Mouse (Mus musculus): ENCODE data around the gene Tomm40.
A peak's percentile ranks its signal among the peaks of the same experiment; 100 is the strongest.

Tomm40 gene

GRCm38 (mm10) chr7:19686521-19686920 lies 28.7 kb downstream of the Tomm40 start:
- DNase-seq: no peak

GRCm38 (mm10) chr7:19685374-19685773 lies 29.9 kb downstream of the Tomm40 start:
- DNase-seq: no peak

GRCm38 (mm10) chr7:19683771-19684201 lies 31.5 kb downstream of the Tomm40 start:
- no peak for DNase-seq

- no peak for DNase-seq
Measured at GRCm38 (mm10) chr7:19682979-19683378, 32.3 kb downstream of the Tomm40 start.

- DNase-seq: no peak
Measured at GRCm38 (mm10) chr7:19681202-19681694, 34.0 kb downstream of the Tomm40 start, which contains the start of the genes Gm44805 and Apoc4. Gene Gm44805 (minus strand): TSS chr7:19681423. Gene Apoc4 (minus strand): TSS chr7:19681479.

GRCm38 (mm10) chr7:19680702-19681101 lies 34.5 kb downstream of the Tomm40 start:
- no peak for DNase-seq

- DNase-seq: no peak
Measured at GRCm38 (mm10) chr7:19678901-19679300, 36.3 kb downstream of the Tomm40 start.

DNA sequence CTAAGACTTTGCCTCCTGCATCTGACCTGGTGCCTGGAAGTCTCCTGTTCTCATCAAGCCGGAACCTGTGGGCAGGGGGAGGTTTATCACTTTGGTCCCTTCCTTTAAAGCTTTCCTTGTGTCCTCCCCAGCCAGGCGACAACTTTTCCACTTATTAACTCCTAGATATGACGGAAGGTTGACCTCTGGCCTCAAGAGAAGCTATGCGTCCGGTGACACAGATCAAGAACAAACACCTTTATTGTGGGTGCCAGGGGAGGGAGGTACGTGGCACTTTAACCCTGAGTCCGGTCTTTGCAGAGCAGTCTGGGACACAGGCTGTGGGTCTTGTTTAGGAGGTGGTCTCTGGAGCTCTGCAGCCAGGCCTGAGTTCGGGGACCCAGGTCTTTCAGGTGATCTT lies 37.4 kb downstream of the Tomm40 start, which contains the start of gene Apoc2:
Apoc2 (minus strand) TSS at position 70 of the 400 bp plus-strand sequence.
- no peak for DNase-seq

DNA sequence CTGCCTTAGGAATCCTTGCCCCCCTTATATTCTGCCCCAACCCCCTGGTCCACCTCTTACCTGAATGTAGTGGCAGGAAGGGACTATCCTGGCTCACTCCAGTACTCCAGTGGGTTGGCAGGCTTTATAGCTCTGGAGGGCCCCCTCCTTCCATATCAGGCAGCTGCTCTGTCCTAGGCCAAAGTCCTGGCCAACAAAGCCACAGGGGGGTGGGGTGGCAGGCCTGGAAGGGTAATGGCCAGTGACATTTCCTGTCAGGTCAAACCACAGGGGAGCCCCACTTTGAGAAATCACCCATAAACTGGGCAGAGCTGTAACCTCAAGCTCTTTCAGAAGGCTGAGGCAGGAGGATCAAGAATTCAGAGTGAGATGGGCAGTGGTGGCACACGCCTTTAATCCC lies 38.6 kb downstream of the Tomm40 start:
- no peak for DNase-seq

DNA sequence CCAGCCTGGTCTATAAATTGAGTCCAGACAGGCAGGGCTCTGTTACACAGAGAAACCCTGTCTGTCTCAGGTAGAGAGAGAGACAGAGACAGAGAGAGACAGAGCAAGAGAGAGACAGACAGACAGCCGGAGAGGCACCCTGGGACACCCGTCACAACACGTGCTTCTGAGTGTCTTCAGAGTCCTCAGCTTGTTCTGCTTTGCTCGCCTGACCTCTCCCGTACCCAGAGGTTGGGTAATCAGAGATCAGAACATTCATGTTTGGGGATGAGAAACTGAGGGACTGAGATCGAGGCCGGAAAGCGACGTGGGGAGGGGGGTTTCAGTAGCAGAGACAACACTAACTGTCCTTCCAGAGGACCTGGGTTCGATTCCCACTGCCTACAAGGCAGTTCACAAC lies 39.4 kb downstream of the Tomm40 start:
- DNase-seq: no peak

GRCm38 (mm10) chr7:19673083-19673699 lies 42.0 kb downstream of the Tomm40 start:
- DNase-seq: no peak

- DNase-seq: no peak
Measured at GRCm38 (mm10) chr7:19671511-19671910, 43.7 kb downstream of the Tomm40 start.

- peak; percentile 93 to 96 for DNase-seq
Measured at GRCm38 (mm10) chr7:19668947-19669721, 46.1 kb downstream of the Tomm40 start.

DNA sequence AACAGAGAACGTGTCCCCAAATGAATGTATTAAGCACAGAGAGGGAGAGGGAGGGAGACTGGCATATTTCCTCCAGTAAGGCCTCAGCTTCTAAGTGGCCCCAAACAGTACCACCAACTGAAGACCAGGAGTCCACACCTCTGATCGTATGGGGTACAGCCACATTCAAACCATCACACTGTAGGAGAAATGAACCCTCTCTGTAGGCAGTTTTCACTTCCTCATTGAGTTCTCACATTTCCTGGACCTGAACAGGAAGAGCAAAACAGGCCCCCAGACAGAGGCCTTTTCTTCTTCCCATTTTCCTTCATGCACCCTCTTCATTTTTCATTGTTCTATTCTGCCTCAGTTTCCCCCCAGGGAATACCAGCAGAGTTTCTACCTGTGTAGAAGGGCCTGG lies 47.8 kb downstream of the Tomm40 start:
- no peak for DNase-seq

- no peak for DNase-seq
Measured at GRCm38 (mm10) chr7:19666750-19667149, 48.5 kb downstream of the Tomm40 start.

DNA sequence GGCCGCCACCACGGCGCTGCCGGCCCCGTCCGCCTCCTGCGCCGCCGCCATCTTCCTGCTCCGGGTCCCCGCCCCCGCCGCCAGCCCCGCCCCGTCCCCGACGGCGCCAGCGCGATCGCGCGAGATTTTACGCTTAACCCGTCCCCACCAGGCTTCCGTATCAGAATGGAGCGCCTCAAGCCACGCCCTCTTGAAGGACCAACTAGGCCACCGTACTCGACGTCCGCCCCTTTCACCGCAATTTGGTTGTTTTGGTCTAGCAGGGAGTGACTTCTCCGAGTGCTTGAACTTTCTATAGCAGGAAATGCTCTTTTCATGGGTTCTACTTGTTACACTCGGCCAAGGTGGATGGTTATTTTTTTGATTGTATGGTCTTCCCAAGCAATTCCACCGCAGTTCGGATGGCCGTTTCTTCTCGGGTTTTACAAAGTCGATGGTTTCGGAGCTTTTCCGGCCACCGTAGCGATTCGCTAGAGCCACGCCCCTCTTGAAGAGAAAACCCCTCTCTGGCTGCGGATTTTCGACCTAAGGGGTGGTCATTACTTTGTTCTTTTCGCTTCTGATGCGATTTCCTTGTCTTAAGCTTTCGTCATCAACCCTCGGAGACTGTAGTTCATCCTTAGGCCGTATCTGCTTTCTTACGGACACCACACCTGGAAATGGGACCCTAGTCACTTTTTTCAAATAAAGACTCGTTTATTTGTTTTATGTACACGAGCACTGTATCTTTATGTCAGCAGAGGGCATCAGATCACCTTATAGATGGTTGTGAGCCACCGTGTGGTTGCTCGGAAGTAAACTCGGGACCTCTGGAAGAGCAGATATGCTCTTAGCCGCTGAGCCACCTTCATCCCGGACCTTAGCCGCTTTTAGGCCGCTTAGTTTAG lies 50.0 kb downstream of the Tomm40 start, which contains the start of gene Clptm1:
Clptm1 (minus strand) TSS at position 79 of the 887 bp plus-strand sequence.
- peak; percentile 98 to 99 for DNase-seq

GRCm38 (mm10) chr7:19664455-19664954 lies 50.7 kb downstream of the Tomm40 start:
- no peak for DNase-seq

DNA sequence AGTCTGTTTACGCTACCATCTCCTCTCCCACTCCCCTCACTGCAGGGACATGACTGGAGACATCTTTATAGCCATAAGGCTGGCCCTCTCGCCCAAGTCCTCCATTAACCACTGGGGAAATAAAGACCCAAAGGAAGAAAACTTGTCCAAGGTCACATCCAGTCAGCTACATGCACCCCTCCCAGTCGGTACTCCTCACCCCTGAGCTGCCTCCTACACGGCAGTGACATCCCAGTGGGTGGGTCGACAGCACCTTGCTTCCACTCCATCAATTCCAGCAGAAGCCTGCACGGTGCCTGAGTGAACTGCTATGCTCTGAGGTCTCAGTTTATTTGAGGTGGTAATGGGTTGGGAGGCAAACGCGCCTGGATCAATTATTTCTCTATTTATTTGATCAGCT lies 51.3 kb downstream of the Tomm40 start:
- no peak for DNase-seq

GRCm38 (mm10) chr7:19652614-19653013 lies 62.6 kb downstream of the Tomm40 start:
- no peak for DNase-seq
